Mouse (Mus musculus) thymus, adult 2 months (tissue): ENCODE data around the gene Itgb1bp2. TPM values are rescaled to one million over a fixed set of nuclear protein-coding genes. Genes with fewer than 3 reads are reported as not detected.
"Not testable (repeated sequence)": the region's sequence is repeated elsewhere in the genome, so short reads cannot be mapped to it uniquely, and the experiment has no call there.

Source experiments
- DNase-seq: peaks from one replicate; pipeline ENCODE4 v3.0.0; 2021
- H3K27ac ChIP-seq: fragments of 200-500 bp; 2 replicates; pipeline ENCODE4 v1.5.1; 2012; ENCODE audit warnings: low read length, control low read depth; ENCODE audit not compliant: control insufficient read depth, insufficient read depth
- H3K27me3 ChIP-seq: fragments of 200-500 bp; 2 replicates; pipeline ENCODE4 v1.6.1; 2012; ENCODE audit warnings: mild to moderate bottlenecking, low read length, moderate library complexity, mixed read lengths; ENCODE audit not compliant: control insufficient read depth, insufficient read depth
- H3K36me3 ChIP-seq: fragments of 200-500 bp; 2 replicates; pipeline ENCODE4 v1.6.1; 2012; ENCODE audit warnings: mild to moderate bottlenecking, low read length, moderate library complexity; ENCODE audit not compliant: control insufficient read depth, insufficient read depth
- H3K4me1 ChIP-seq: fragments of 200-500 bp; replicated peaks from 2 replicates; pipeline ENCODE4 v1.6.1; 2012; ENCODE audit warnings: low read length; ENCODE audit not compliant: control insufficient read depth, insufficient read depth
- H3K4me3 ChIP-seq: fragments of 200-500 bp; 2 replicates; pipeline ENCODE4 v1.5.1; 2012; ENCODE audit warnings: mild to moderate bottlenecking, low read length, control low read depth, moderate library complexity; ENCODE audit not compliant: control insufficient read depth, insufficient read depth
- CTCF ChIP-seq: fragments of 200-500 bp; IDR thresholded peaks from 2 replicates; pipeline ENCODE4 v1.5.1; 2012; ENCODE audit warnings: mild to moderate bottlenecking, control low read depth, low read length, moderate library complexity, borderline replicate concordance; ENCODE audit not compliant: control insufficient read depth, poor library complexity, insufficient read depth; ENCODE audit errors: extremely low read depth
- POLR2A ChIP-seq: fragments of 200-500 bp; IDR thresholded peaks from 2 replicates; pipeline ENCODE4 v1.6.1; 2012; ENCODE audit warnings: mild to moderate bottlenecking, low read length, control low read depth, moderate library complexity; ENCODE audit not compliant: control insufficient read depth, poor library complexity, insufficient read depth; ENCODE audit errors: extremely low read depth
- WGBS: fragments of 180-500 bp; shearing (Covaris S2); methylation state at CpG from one replicate; pipeline ENCODE4 v1.1.7; 2018; 5-methylcytosine and 5-hydroxymethylcytosine counted together
- polyA plus RNA-seq: library from polyadenylated mRNA; depleted of rRNA; stranded (reverse); fragments of >200 nt; gene quantifications from 2 replicates; pipeline ENCODE4 v1.2.3, GENCODE M21; 2012; rRNA removed

Gene Itgb1bp2
- polyA plus RNA-seq, 1 experiment: 8.2 TPM

GRCm38 (mm10) chrX:101481604-101482350, 32.9 kb downstream of the Itgb1bp2 start:
- Histone ChIP-seq H3K27ac (no peak overlapping the region), H3K4me1 (no peaks in the 10 kb centered on the region), H3K4me3 (no peak overlapping the region), H3K36me3 (no peaks in the 10 kb centered on the region), H3K27me3 (no peaks in the 10 kb centered on the region)
- WGBS: 96% methylated on average over 6 of the region's 6 CpGs
- TF ChIP-seq POLR2A: no peak
- TF ChIP-seq CTCF: no peak
- no peak for DNase-seq

- H3K36me3 ChIP-seq, H3K27ac ChIP-seq: not testable (repeated sequence)
- WGBS: 33% methylated on average over 11 of the region's 12 CpGs
Measured at GRCm38 (mm10) chrX:101486487-101487152, 37.7 kb downstream of the Itgb1bp2 start.

More at GRCm38 (mm10) chrX:101486487-101487152, 37.7 kb downstream of the Itgb1bp2 start:
- DNase-seq: peak; percentile 43
- TF ChIP-seq CTCF: peak; percentile 72
- H3K4me1 ChIP-seq, H3K4me3 ChIP-seq, H3K27me3 ChIP-seq: not testable (repeated sequence)

Other genes starting within 250 kb of the Itgb1bp2 start
- gene Snx12, start 226.5 kb upstream of the Itgb1bp2 start, polyA plus RNA-seq: 15.7 and 17.1 TPM in 2 replicates
- 65.7 and 69.2 TPM in 2 replicates for gene Foxo4, start 194.6 kb upstream of the Itgb1bp2 start, polyA plus RNA-seq
- 1.3 and 2.0 TPM in 2 replicates for gene Gm614, start 185.1 kb upstream of the Itgb1bp2 start, polyA plus RNA-seq
- 364 and 430 TPM in 2 replicates for gene Il2rg, start 180.8 kb upstream of the Itgb1bp2 start, polyA plus RNA-seq
- gene Gm20489, start 180.1 kb upstream of the Itgb1bp2 start, polyA plus RNA-seq: not detected in 2 replicates
- 363 and 395 TPM in 2 replicates for gene Med12, start 175.1 kb upstream of the Itgb1bp2 start, polyA plus RNA-seq
- 0.20 and 0.40 TPM in 2 replicates for gene Nlgn3, start 149.9 kb upstream of the Itgb1bp2 start, polyA plus RNA-seq
- gene Gjb1, start 72.7 kb upstream of the Itgb1bp2 start, polyA plus RNA-seq: 0.20 and 2.5 TPM in 2 replicates
- gene Zmym3, start 28.2 kb upstream of the Itgb1bp2 start, polyA plus RNA-seq: 51.2 and 54.5 TPM in 2 replicates
- 255 and 269 TPM in 2 replicates for gene Nono, start 19.8 kb upstream of the Itgb1bp2 start, polyA plus RNA-seq
- 4.7 and 7.5 TPM in 2 replicates for gene Taf1, start 83.6 kb downstream of the Itgb1bp2 start, polyA plus RNA-seq
- gene Ogt, start 191.0 kb downstream of the Itgb1bp2 start, polyA plus RNA-seq: 192 and 229 TPM in 2 replicates